Mouse (Mus musculus): ENCODE results near the gene Rusc2. TPM values are rescaled to one million over a fixed set of nuclear protein-coding genes. Genes with fewer than 3 reads are reported as not detected.
A peak's percentile ranks its signal among the peaks of the same experiment; 100 is the strongest.

Rusc2 gene
- polyA plus RNA-seq, 2 experiments = 9.6 to 16.2 TPM

- no peaks in the 10 kb centered on the region for H3K9me3 ChIP-seq (ENCODE audit: control insufficient read depth, low read length)
- peaks cover 30% of the 10 kb centered on the region for H3K27me3 ChIP-seq (ENCODE audit: control insufficient read depth, insufficient read depth, low read length)
- H3K4me1 ChIP-seq (ENCODE audit: control insufficient read depth, insufficient read depth, low read length) = peaks cover 17% of the 10 kb centered on the region
- H3K27ac ChIP-seq (replicated peaks; ENCODE audit: low read depth, low read length) = no peak overlapping the region
- 1% methylated on average over 16 of the region's 18 CpGs for WGBS
- ATAC-seq (ENCODE audit: low FRiP score, low read depth) (no peak), DNase-seq (ENCODE audit: low spot score) (no peak)
- 0 out of 2 replicates have a peak, but pooled peaks cover 2% of the 10 kb centered on the region for H3K36me3 ChIP-seq (ENCODE audit: control insufficient read depth, insufficient read depth, low read length)
- H3K9ac ChIP-seq (ENCODE audit: low read depth, low read length, severe bottlenecking) = peak overlapping the region; percentile 40
- H3K4me3 ChIP-seq (replicated peaks; ENCODE audit: low read length) = peak overlapping the region; percentile 25
- H3K4me2 ChIP-seq (replicated peaks; ENCODE audit: low read depth, low read length, severe bottlenecking) = peak overlapping the region; percentile 44
- no peak for TF ChIP-seq POLR2A (IDR thresholded peaks at IDR 0.05; ENCODE audit: borderline replicate concordance, extremely low read depth, insufficient read depth, insufficient read length)
Measured at GRCm38 (mm10) chr4:43453413-43453812, 71.6 kb downstream of the Rusc2 start.

- 27% methylated on average over 20 of the region's 20 CpGs for WGBS
- ATAC-seq (ENCODE audit: low FRiP score, low read depth) = no peak
- no peak for DNase-seq (ENCODE audit: low spot score)
Measured at GRCm38 (mm10) chr4:43454041-43454836, 72.5 kb downstream of the Rusc2 start, which contains the start of gene Cd72. TSS of gene Cd72 (minus strand) at chr4:43454628.

GRCm38 (mm10) chr4:43456470-43456869 is 74.7 kb downstream of the Rusc2 start:
- Histone ChIP-seq H3K27ac (replicated peaks; ENCODE audit: low read depth, low read length) (no peak overlapping the region), H3K27me3 (ENCODE audit: control insufficient read depth, insufficient read depth, low read length) (peaks cover 30% of the 10 kb centered on the region), H3K4me1 (ENCODE audit: control insufficient read depth, insufficient read depth, low read length) (peaks cover 17% of the 10 kb centered on the region), H3K9me3 (ENCODE audit: control insufficient read depth, low read length) (no peaks in the 10 kb centered on the region), H3K4me3 (replicated peaks; ENCODE audit: low read length) (no peak overlapping the region), H3K4me2 (replicated peaks; ENCODE audit: low read depth, low read length, severe bottlenecking) (no peak overlapping the region), H3K9ac (ENCODE audit: low read depth, low read length, severe bottlenecking) (no peak overlapping the region), H3K36me3 (ENCODE audit: control insufficient read depth, insufficient read depth, low read length) (no peaks in the 10 kb centered on the region)
- TF ChIP-seq POLR2A (IDR thresholded peaks at IDR 0.05; ENCODE audit: borderline replicate concordance, extremely low read depth, insufficient read depth, insufficient read length) = no peak
- ATAC-seq (ENCODE audit: low FRiP score, low read depth) (no peak), DNase-seq (ENCODE audit: low spot score) (no peak)
- 34% methylated on average over 4 of the region's 4 CpGs for WGBS

More at GRCm38 (mm10) chr4:43454041-43454836, 72.5 kb downstream of the Rusc2 start, which contains the start of gene Cd72:
- peaks cover 30% of the 10 kb centered on the region for H3K27me3 ChIP-seq (ENCODE audit: control insufficient read depth, insufficient read depth, low read length)
- H3K27ac ChIP-seq (replicated peaks; ENCODE audit: low read depth, low read length) = no peak within 1 kb of the TSS
- peak within 1 kb of the TSS; percentile 44 for H3K4me2 ChIP-seq (replicated peaks; ENCODE audit: low read depth, low read length, severe bottlenecking)
- peak within 1 kb of the TSS; percentile 40 for H3K9ac ChIP-seq (ENCODE audit: low read depth, low read length, severe bottlenecking)
- no peaks in the 10 kb centered on the region for H3K36me3 ChIP-seq (ENCODE audit: control insufficient read depth, insufficient read depth, low read length)
- TF ChIP-seq POLR2A (IDR thresholded peaks at IDR 0.05; ENCODE audit: borderline replicate concordance, extremely low read depth, insufficient read depth, insufficient read length) = no peak
- no peaks in the 10 kb centered on the region for H3K9me3 ChIP-seq (ENCODE audit: control insufficient read depth, low read length)
- H3K4me1 ChIP-seq (ENCODE audit: control insufficient read depth, insufficient read depth, low read length) = peaks cover 17% of the 10 kb centered on the region
- peak within 1 kb of the TSS; percentile 25 for H3K4me3 ChIP-seq (replicated peaks; ENCODE audit: low read length)

- no peak overlapping the region for H3K4me3 ChIP-seq (replicated peaks; ENCODE audit: low read length)
- ATAC-seq (ENCODE audit: low FRiP score, low read depth) (no peak), DNase-seq (ENCODE audit: low spot score) (no peak)
- 18% methylated on average over 8 of the region's 8 CpGs for WGBS
- no peak for TF ChIP-seq POLR2A (IDR thresholded peaks at IDR 0.05; ENCODE audit: borderline replicate concordance, extremely low read depth, insufficient read depth, insufficient read length)
- H3K9me3 ChIP-seq (ENCODE audit: control insufficient read depth, low read length) = no peaks in the 10 kb centered on the region
- no peak overlapping the region for H3K4me2 ChIP-seq (replicated peaks; ENCODE audit: low read depth, low read length, severe bottlenecking)
- H3K9ac ChIP-seq (ENCODE audit: low read depth, low read length, severe bottlenecking) = no peak overlapping the region
- H3K36me3 ChIP-seq (ENCODE audit: control insufficient read depth, insufficient read depth, low read length) = no peaks in the 10 kb centered on the region
- H3K27me3 ChIP-seq (ENCODE audit: control insufficient read depth, insufficient read depth, low read length) = peaks cover 29% of the 10 kb centered on the region
- H3K27ac ChIP-seq (replicated peaks; ENCODE audit: low read depth, low read length) = no peak overlapping the region
- peaks cover 17% of the 10 kb centered on the region for H3K4me1 ChIP-seq (ENCODE audit: control insufficient read depth, insufficient read depth, low read length)
Measured at GRCm38 (mm10) chr4:43457124-43457523, 75.3 kb downstream of the Rusc2 start.

GRCm38 (mm10) chr4:43463102-43463501 is 81.3 kb downstream of the Rusc2 start:
- no peak overlapping the region for H3K9ac ChIP-seq (ENCODE audit: low read depth, low read length, severe bottlenecking)
- H3K4me1 ChIP-seq (ENCODE audit: control insufficient read depth, insufficient read depth, low read length) = no peaks in the 10 kb centered on the region
- no peak for ATAC-seq (ENCODE audit: low FRiP score, low read depth)
- H3K4me2 ChIP-seq (replicated peaks; ENCODE audit: low read depth, low read length, severe bottlenecking) = no peak overlapping the region
- no peaks in the 10 kb centered on the region for H3K36me3 ChIP-seq (ENCODE audit: control insufficient read depth, insufficient read depth, low read length)
- H3K27me3 ChIP-seq (ENCODE audit: control insufficient read depth, insufficient read depth, low read length) = no peaks in the 10 kb centered on the region
- no peak overlapping the region for H3K27ac ChIP-seq (replicated peaks; ENCODE audit: low read depth, low read length)
- TF ChIP-seq POLR2A (IDR thresholded peaks at IDR 0.05; ENCODE audit: borderline replicate concordance, extremely low read depth, insufficient read depth, insufficient read length) = no peak
- no peak for DNase-seq (ENCODE audit: low spot score)
- 92% methylated on average over 5 of the region's 5 CpGs for WGBS
- no peak overlapping the region for H3K4me3 ChIP-seq (replicated peaks; ENCODE audit: low read length)
- H3K9me3 ChIP-seq (ENCODE audit: control insufficient read depth, low read length) = no peaks in the 10 kb centered on the region
